Mouse (Mus musculus) c-Kit-negative CD71-positive TER-119-positive erythroid progenitor cells, embryonic 14.5 days (primary cell): Measurements from ENCODE around the gene Syne1.

ENCODE experiments used
- DNase-seq: peaks from one replicate; pipeline ENCODE4 v3.0.0-alpha.2; 2013; ENCODE audit warnings: low read depth, low spot score

Gene Syne1

GRCm38 (mm10) chr10:4976557-4976956 is 574.7 kb downstream of the Syne1 start:
- DNase-seq: no peak

GRCm38 (mm10) chr10:4974246-4974645 is 577.0 kb downstream of the Syne1 start:
- DNase-seq: no peak

- no peak for DNase-seq
These were observed 579.3 kb downstream of the Syne1 start for GRCm38 (mm10) chr10:4972026-4972425.

GRCm38 (mm10) chr10:4971586-4971985 is 579.7 kb downstream of the Syne1 start:
- no peak for DNase-seq

GRCm38 (mm10) chr10:4971156-4971555 is 580.1 kb downstream of the Syne1 start:
- no peak for DNase-seq
